24 mouse cellular contexts compared by ENCODE assay signal in the genomic region with DNA sequence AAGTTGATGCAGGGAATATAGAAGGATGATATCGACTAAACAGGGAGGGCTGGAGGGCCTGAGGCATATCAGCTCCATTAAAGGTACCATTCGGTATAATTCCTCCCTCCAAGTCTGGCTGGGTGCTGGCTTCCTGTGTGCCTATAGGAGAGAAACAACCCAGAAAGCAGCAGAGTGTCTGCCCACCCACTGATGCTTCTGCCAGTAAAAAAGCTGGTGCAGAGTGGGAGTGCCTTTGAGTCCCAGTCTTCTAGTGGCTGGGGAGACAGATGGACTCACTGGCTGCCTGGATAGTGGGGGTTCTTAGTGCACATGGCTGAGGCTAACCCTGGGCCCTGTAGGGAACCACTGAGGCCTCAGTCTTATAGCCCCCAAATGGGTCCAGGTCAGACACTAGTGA. TPM values are rescaled to one million over a fixed set of nuclear protein-coding genes. Genes with fewer than 3 reads are reported as not detected.
DNase-seq lines count a peak whose midpoint lies in the region; ATAC-seq lines count a peak whose summit lies in the region.
"Had no signal": no experiment of that assay in that cellular context is flagged by ENCODE, and none has a peak within 500 bp of the region (broad histone marks: within the 10 kb centered on the region; RNA-seq: fewer than 3 reads in every experiment).

No protein-coding gene starts in this region.

- 52% methylated on average over 2 of the region's 2 CpGs for WGBS in embryonic facial prominence, embryonic 12.5 days
- 63% methylated on average over 2 of the region's 2 CpGs for WGBS in embryonic facial prominence, embryonic 10.5 days
- 77% methylated on average over 2 of the region's 2 CpGs for WGBS in midbrain, embryonic 11.5 days
- 79% methylated on average over 2 of the region's 2 CpGs for WGBS in midbrain, embryonic 10.5 days

- H3K36me3 ChIP-seq in embryonic facial prominence, embryonic 12.5 days, result peaks cover 26% of the 10 kb centered on the region
- H3K36me3 ChIP-seq in embryonic facial prominence, embryonic 10.5 days (replicated peaks), result peaks cover 28% of the 10 kb centered on the region
- H3K36me3 ChIP-seq in midbrain, embryonic 11.5 days (ENCODE audit: control insufficient read depth, insufficient read depth, low read length), result no peaks in the 10 kb centered on the region
- H3K36me3 ChIP-seq in midbrain, embryonic 10.5 days, result no peaks in the 10 kb centered on the region
- H3K36me3 ChIP-seq: forebrain, embryonic 15.5 days; G1E; heart, embryonic 15.5 days; hindbrain, embryonic 13.5 days had no signal

- ATAC-seq in embryonic facial prominence, embryonic 12.5 days (ENCODE audit: insufficient number of reproducible peaks, insufficient read depth, low FRiP score, low TSS enrichment), result no peak
- no peak for ATAC-seq in midbrain, embryonic 11.5 days (ENCODE audit: low FRiP score)
- ATAC-seq: CD4-positive, CD25-positive, alpha-beta regulatory T cell, adult 4 months; forebrain, embryonic 15.5 days; hindbrain, postnatal 0 days had no signal

- DNase-seq in embryonic facial prominence, embryonic 10.5 days (ENCODE audit: low spot score), result no peak
- peak; percentile 45 to 62 for DNase-seq in layer of hippocampus, adult 18-20 months (ENCODE audit: low spot score in 2 of 2)
- no peak for DNase-seq in layer of hippocampus, adult 8-10 months (ENCODE audit: low spot score in 2 of 2)
- peak; percentile 39 for DNase-seq in midbrain, embryonic 11.5 days (ENCODE audit: low spot score, missing footprints)
- no peak for DNase-seq in midbrain, embryonic 10.5 days (ENCODE audit: low spot score)
- no peak for DNase-seq in lung, postnatal 36 days
- DNase-seq: adrenal gland, adult 8-10 months; adrenal gland, postnatal 36 days; B cell, adult 2 months; cerebellum, adult 11 months; cerebellum, adult 8-10 months; cerebellum, postnatal 14 days; gastrocnemius, postnatal 14 days; heart, adult 2 months; heart, postnatal 14 days had no signal

- H3K4me3 ChIP-seq in embryonic facial prominence, embryonic 12.5 days, result no peak overlapping the region
- H3K4me3 ChIP-seq in embryonic facial prominence, embryonic 10.5 days, result no peak overlapping the region
- H3K4me3 ChIP-seq in midbrain, embryonic 11.5 days (ENCODE audit: low read depth, low read length), result no peak overlapping the region
- no peak overlapping the region for H3K4me3 ChIP-seq in midbrain, embryonic 10.5 days
- H3K4me3 ChIP-seq: forebrain, embryonic 15.5 days; heart, adult 2 months; heart, embryonic 15.5 days; hindbrain, embryonic 13.5 days had no signal

- H3K4me2 ChIP-seq in embryonic facial prominence, embryonic 12.5 days (replicated peaks), result no peak overlapping the region
- no peak overlapping the region for H3K4me2 ChIP-seq in midbrain, embryonic 11.5 days
- H3K4me2 ChIP-seq: forebrain, embryonic 15.5 days; heart, embryonic 11.5 days; heart, embryonic 15.5 days; hindbrain, embryonic 13.5 days had no signal

- H3K27me3 ChIP-seq in embryonic facial prominence, embryonic 12.5 days, result no peaks in the 10 kb centered on the region
- no peaks in the 10 kb centered on the region for H3K27me3 ChIP-seq in embryonic facial prominence, embryonic 10.5 days (replicated peaks; ENCODE audit: low read depth, poor library complexity, severe bottlenecking)
- H3K27me3 ChIP-seq in midbrain, embryonic 11.5 days (ENCODE audit: control insufficient read depth, insufficient read depth, low read length), result no peaks in the 10 kb centered on the region
- no peaks in the 10 kb centered on the region for H3K27me3 ChIP-seq in midbrain, embryonic 10.5 days (ENCODE audit: low read depth, poor library complexity, severe bottlenecking)
- H3K27me3 ChIP-seq: forebrain, embryonic 15.5 days; heart, embryonic 15.5 days; hindbrain, embryonic 13.5 days had no signal

- no peaks in the 10 kb centered on the region for H3K9me3 ChIP-seq in embryonic facial prominence, embryonic 12.5 days
- no peaks in the 10 kb centered on the region for H3K9me3 ChIP-seq in embryonic facial prominence, embryonic 10.5 days
- H3K9me3 ChIP-seq in midbrain, embryonic 11.5 days (ENCODE audit: control insufficient read depth, low read length), result no peaks in the 10 kb centered on the region
- no peaks in the 10 kb centered on the region for H3K9me3 ChIP-seq in midbrain, embryonic 10.5 days (replicated peaks)
- H3K9me3 ChIP-seq: forebrain, embryonic 15.5 days; G1E; heart, embryonic 15.5 days; hindbrain, embryonic 13.5 days had no signal

- H3K4me1 ChIP-seq in embryonic facial prominence, embryonic 12.5 days, result no peaks in the 10 kb centered on the region
- H3K4me1 ChIP-seq in embryonic facial prominence, embryonic 10.5 days, result 0 out of 2 replicates have a peak, but pooled peaks cover under 1% of the 10 kb centered on the region
- no peaks in the 10 kb centered on the region for H3K4me1 ChIP-seq in midbrain, embryonic 11.5 days (ENCODE audit: control insufficient read depth, insufficient read depth, low read length)
- H3K4me1 ChIP-seq in midbrain, embryonic 10.5 days, result no peaks in the 10 kb centered on the region
- H3K4me1 ChIP-seq: forebrain, embryonic 15.5 days; heart, embryonic 15.5 days; hindbrain, embryonic 13.5 days had no signal

- H3K27ac ChIP-seq in embryonic facial prominence, embryonic 12.5 days, result peak overlapping the region; percentile 13; the same call in 1 of the 2 replicates
- H3K27ac ChIP-seq in embryonic facial prominence, embryonic 10.5 days (replicated peaks), result no peak overlapping the region
- no peak overlapping the region for H3K27ac ChIP-seq in midbrain, embryonic 11.5 days (ENCODE audit: low read depth, low read length)
- H3K27ac ChIP-seq in midbrain, embryonic 10.5 days (replicated peaks), result no peak overlapping the region
- H3K27ac ChIP-seq: forebrain, embryonic 15.5 days; heart, adult 2 months; heart, embryonic 15.5 days; hindbrain, embryonic 13.5 days; hindbrain, postnatal 0 days had no signal

- H3K9ac ChIP-seq in embryonic facial prominence, embryonic 12.5 days, result no peak overlapping the region
- H3K9ac ChIP-seq in midbrain, embryonic 11.5 days (ENCODE audit: low read length), result no peak overlapping the region
- H3K9ac ChIP-seq: forebrain, embryonic 15.5 days; heart, embryonic 15.5 days; hindbrain, embryonic 13.5 days had no signal

RNA-seq across cellular contexts. Expression of gene Pdlim4, which starts 18.6 kb away (rescaled TPM):
- polyA plus RNA-seq in embryonic facial prominence, embryonic 12.5 days (2016; fragmentation: Nextera tagmentation; extraction: Ambion mirVana), result 144 and 146 TPM in 2 replicates
- 91.1 and 112 TPM in 2 replicates for polyA plus RNA-seq in embryonic facial prominence, embryonic 10.5 days (2016; fragmentation: Nextera tagmentation; extraction: Ambion mirVana)
- 10 to 100 TPM; 14.8 to 15.4 TPM for total RNA-seq in layer of hippocampus, adult 18-20 months (2021)
- 10 to 100 TPM; 16.4 to 25.2 (median 21.2) TPM for total RNA-seq in layer of hippocampus, adult 8-10 months (2022)
- polyA plus RNA-seq in midbrain, embryonic 11.5 days (2014; fragmentation: Nextera tagmentation; extraction: Ambion mirVana), result 36.1 and 38.4 TPM in 2 replicates
- 52.4 and 57.4 TPM in 2 replicates for polyA plus RNA-seq in midbrain, embryonic 10.5 days (2016; fragmentation: Nextera tagmentation; extraction: Ambion mirVana)
- total RNA-seq: hematopoietic stem cell, adult 5-6 weeks had no signal
- polyA plus RNA-seq: G1E had no signal

RNA-seq across cellular contexts. Expression of gene Slc22a4, which starts 22.3 kb away (rescaled TPM):
- 2.0 and 2.9 TPM in 2 replicates for polyA plus RNA-seq in embryonic facial prominence, embryonic 12.5 days (2016; fragmentation: Nextera tagmentation; extraction: Ambion mirVana)
- 0.82 and 1.1 TPM in 2 replicates for polyA plus RNA-seq in embryonic facial prominence, embryonic 10.5 days (2016; fragmentation: Nextera tagmentation; extraction: Ambion mirVana)
- 1 to 10 TPM; 6.1 to 6.7 TPM for total RNA-seq in layer of hippocampus, adult 18-20 months (2021)
- total RNA-seq in layer of hippocampus, adult 8-10 months (2022), result 10 to 100 TPM in 1 of 4 experiments, 1 to 10 TPM in 3; 7.8 to 14.1 (median 8.4) TPM
- 1.4 and 1.5 TPM in 2 replicates for polyA plus RNA-seq in midbrain, embryonic 11.5 days (2014; fragmentation: Nextera tagmentation; extraction: Ambion mirVana)
- polyA plus RNA-seq in midbrain, embryonic 10.5 days (2016; fragmentation: Nextera tagmentation; extraction: Ambion mirVana), result 1.2 and 1.3 TPM in 2 replicates
- total RNA-seq: G1E had no signal
- polyA plus RNA-seq: CD4-positive, CD25-positive, alpha-beta regulatory T cell, adult 4 months; G1E had no signal

RNA-seq across cellular contexts. Expression of gene P4ha2, which starts 49.7 kb away (rescaled TPM):
- polyA plus RNA-seq in embryonic facial prominence, embryonic 12.5 days (2016; fragmentation: Nextera tagmentation; extraction: Ambion mirVana), result 56.8 and 59.7 TPM in 2 replicates
- 36.5 and 36.8 TPM in 2 replicates for polyA plus RNA-seq in embryonic facial prominence, embryonic 10.5 days (2016; fragmentation: Nextera tagmentation; extraction: Ambion mirVana)
- 10 to 100 TPM; 26.9 to 30.7 TPM for total RNA-seq in layer of hippocampus, adult 18-20 months (2021)
- 10 to 100 TPM; 24.3 to 30.8 (median 26.7) TPM for total RNA-seq in layer of hippocampus, adult 8-10 months (2022)
- 18.6 and 20.5 TPM in 2 replicates for polyA plus RNA-seq in midbrain, embryonic 11.5 days (2014; fragmentation: Nextera tagmentation; extraction: Ambion mirVana)
- 25.0 and 25.2 TPM in 2 replicates for polyA plus RNA-seq in midbrain, embryonic 10.5 days (2016; fragmentation: Nextera tagmentation; extraction: Ambion mirVana)
- total RNA-seq: hematopoietic stem cell, adult 5-6 weeks had no signal
- polyA plus RNA-seq: CD4-positive, CD25-positive, alpha-beta regulatory T cell, adult 4 months; G1E had no signal

Comparison
In these comparisons a context has a peak if more than half of its experiments do, and no peak if none do; other contexts are left out.
1. DNase-seq: peak in layer of hippocampus, adult 18-20 months (2 of 2) and midbrain, embryonic 11.5 days (single experiment); none in embryonic facial prominence, embryonic 10.5 days (single experiment), layer of hippocampus, adult 8-10 months (0 of 2), midbrain, embryonic 10.5 days (single experiment) and lung, postnatal 36 days (single experiment).